Mouse (Mus musculus): ENCODE results near the gene Commd2. TPM values are rescaled to one million over a fixed set of nuclear protein-coding genes. Genes with fewer than 3 reads are reported as not detected.

Gene Commd2
- polyA plus RNA-seq, 1 experiment = 26.1 TPM

- DNase-seq = peak; percentile 23
- no peaks in the 10 kb centered on the region for H3K36me3 ChIP-seq (ENCODE audit: control insufficient read depth, insufficient read depth, low read length)
- H3K4me1 ChIP-seq (ENCODE audit: control insufficient read depth, insufficient read depth, low read length) = no peaks in the 10 kb centered on the region
- no peaks in the 10 kb centered on the region; the same call in 1 of the 2 replicates for H3K27me3 ChIP-seq (replicated peaks; ENCODE audit: control insufficient read depth, insufficient read depth, low read length)
- H3K27ac ChIP-seq (ENCODE audit: insufficient read depth, low read depth, low read length) = no peak overlapping the region
- WGBS = 90% methylated on average over 4 of the region's 4 CpGs
- TF ChIP-seq POLR2A (IDR thresholded peaks at IDR 0.05; ENCODE audit: low read depth, low read length) = no peak
- TF ChIP-seq CTCF (conservative IDR thresholded peaks at IDR 0.05; ENCODE audit: insufficient read depth, insufficient read length, low read depth, low read length) = no peak
- no peak overlapping the region for H3K4me3 ChIP-seq (ENCODE audit: insufficient read depth, low read depth, low read length)
Measured at GRCm38 (mm10) chr3:57673586-57673985, 22.1 kb upstream of the Commd2 start.

DNA sequence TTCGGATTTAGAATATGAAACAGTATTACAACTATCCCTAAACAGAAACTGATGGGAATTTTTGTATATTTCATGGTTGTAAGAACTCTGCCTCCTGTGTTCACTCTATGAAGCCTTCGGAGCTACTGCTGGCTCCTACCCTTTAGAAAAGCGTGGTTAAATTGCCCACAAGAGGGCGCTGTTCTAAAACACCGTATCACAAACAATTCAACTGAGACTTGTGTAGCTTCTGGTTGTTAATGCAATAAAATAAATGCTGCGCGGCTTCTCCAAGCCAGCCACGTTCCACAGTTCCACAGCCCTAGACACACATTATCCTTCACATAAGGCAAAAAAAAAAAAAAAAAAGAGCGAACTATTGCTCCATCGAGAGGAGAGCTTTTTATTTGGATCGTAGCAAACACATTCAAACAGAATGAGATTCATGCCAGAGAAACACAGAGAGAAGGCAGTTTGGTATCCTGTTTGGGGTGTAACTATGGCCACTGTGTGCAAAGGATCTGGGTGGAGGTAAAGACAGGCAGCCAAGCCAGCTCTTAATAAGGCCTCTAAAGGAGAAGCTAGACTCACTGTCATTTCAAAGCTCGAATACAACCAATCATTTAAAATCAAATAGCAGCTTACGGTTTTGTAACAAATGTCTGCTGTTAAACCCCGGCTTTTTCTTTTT, 15.7 kb upstream of the Commd2 start:
- Histone ChIP-seq H3K4me3 (ENCODE audit: insufficient read depth, low read depth, low read length) (no peak overlapping the region; the same call in 1 of the 2 replicates), H3K27me3 (replicated peaks; ENCODE audit: control insufficient read depth, insufficient read depth, low read length) (no peaks in the 10 kb centered on the region; the same call in 1 of the 2 replicates), H3K4me1 (ENCODE audit: control insufficient read depth, insufficient read depth, low read length) (0 out of 2 replicates have a peak, but pooled peaks cover 2% of the 10 kb centered on the region), H3K27ac (ENCODE audit: insufficient read depth, low read depth, low read length) (no peak overlapping the region), H3K36me3 (ENCODE audit: control insufficient read depth, insufficient read depth, low read length) (no peaks in the 10 kb centered on the region)
- WGBS = 19% methylated on average over 14 of the region's 14 CpGs
- DNase-seq = peak; percentile 78
- TF ChIP-seq CTCF (conservative IDR thresholded peaks at IDR 0.05; ENCODE audit: insufficient read depth, insufficient read length, low read depth, low read length) (peak; percentile 48), POLR2A (IDR thresholded peaks at IDR 0.05; ENCODE audit: low read depth, low read length) (no peak)

DNA sequence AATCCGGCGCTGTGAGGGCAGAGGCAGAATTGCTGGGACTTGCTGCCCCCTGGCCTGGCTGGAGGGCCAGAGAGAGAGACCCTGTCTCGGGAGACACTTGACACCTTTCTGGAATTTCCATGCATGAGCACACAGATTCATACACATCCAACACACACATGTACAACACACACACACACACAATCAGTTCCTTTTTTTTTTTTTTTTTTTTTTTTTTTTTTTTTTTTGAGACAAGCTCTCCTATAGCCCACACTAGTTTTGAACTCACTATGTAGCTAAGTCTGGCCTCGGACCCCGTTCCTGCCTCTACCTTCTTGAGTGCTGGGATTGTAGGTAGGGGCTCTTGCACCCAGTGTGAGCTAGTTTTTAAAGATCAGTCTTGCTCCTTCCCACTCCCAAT, 14.4 kb upstream of the Commd2 start:
- no peak for DNase-seq
- WGBS = 86% methylated on average over 5 of the region's 5 CpGs
- Histone ChIP-seq H3K4me1 (ENCODE audit: control insufficient read depth, insufficient read depth, low read length) (0 out of 2 replicates have a peak, but pooled peaks cover 2% of the 10 kb centered on the region), H3K27ac (ENCODE audit: insufficient read depth, low read depth, low read length) (no peak overlapping the region), H3K4me3 (ENCODE audit: insufficient read depth, low read depth, low read length) (no peak overlapping the region), H3K36me3 (ENCODE audit: control insufficient read depth, insufficient read depth, low read length) (no peaks in the 10 kb centered on the region), H3K27me3 (replicated peaks; ENCODE audit: control insufficient read depth, insufficient read depth, low read length) (no peaks in the 10 kb centered on the region; the same call in 1 of the 2 replicates)
- TF ChIP-seq POLR2A (IDR thresholded peaks at IDR 0.05; ENCODE audit: low read depth, low read length) = no peak
- TF ChIP-seq CTCF (conservative IDR thresholded peaks at IDR 0.05; ENCODE audit: insufficient read depth, insufficient read length, low read depth, low read length) = no peak

DNA sequence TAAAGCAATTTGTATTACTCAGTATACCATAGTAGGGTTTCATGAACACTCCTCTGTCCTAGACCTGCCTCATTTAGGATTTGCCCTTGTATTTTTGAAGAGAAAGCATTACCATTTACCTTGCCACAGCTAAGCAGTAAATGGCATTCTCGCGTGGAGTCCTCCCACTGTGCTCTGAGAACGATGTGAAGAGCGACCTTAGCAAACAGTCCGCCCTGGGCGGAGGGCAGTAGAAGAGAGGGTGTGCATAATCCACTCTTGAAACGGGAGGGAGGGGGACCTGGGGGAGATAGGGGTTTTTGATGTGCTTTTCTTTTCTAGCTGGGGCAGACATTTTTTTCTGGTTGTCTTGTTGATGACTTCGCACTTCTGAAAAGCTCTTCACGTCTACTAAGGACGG, 13.2 kb upstream of the Commd2 start:
- Histone ChIP-seq H3K27me3 (replicated peaks; ENCODE audit: control insufficient read depth, insufficient read depth, low read length) (no peaks in the 10 kb centered on the region; the same call in 1 of the 2 replicates), H3K36me3 (ENCODE audit: control insufficient read depth, insufficient read depth, low read length) (no peaks in the 10 kb centered on the region), H3K4me1 (ENCODE audit: control insufficient read depth, insufficient read depth, low read length) (0 out of 2 replicates have a peak, but pooled peaks cover 2% of the 10 kb centered on the region), H3K4me3 (ENCODE audit: insufficient read depth, low read depth, low read length) (no peak overlapping the region), H3K27ac (ENCODE audit: insufficient read depth, low read depth, low read length) (no peak overlapping the region)
- no peak for DNase-seq
- WGBS = 67% methylated on average over 10 of the region's 10 CpGs
- TF ChIP-seq CTCF (conservative IDR thresholded peaks at IDR 0.05; ENCODE audit: insufficient read depth, insufficient read length, low read depth, low read length) = no peak
- no peak for TF ChIP-seq POLR2A (IDR thresholded peaks at IDR 0.05; ENCODE audit: low read depth, low read length)

DNA sequence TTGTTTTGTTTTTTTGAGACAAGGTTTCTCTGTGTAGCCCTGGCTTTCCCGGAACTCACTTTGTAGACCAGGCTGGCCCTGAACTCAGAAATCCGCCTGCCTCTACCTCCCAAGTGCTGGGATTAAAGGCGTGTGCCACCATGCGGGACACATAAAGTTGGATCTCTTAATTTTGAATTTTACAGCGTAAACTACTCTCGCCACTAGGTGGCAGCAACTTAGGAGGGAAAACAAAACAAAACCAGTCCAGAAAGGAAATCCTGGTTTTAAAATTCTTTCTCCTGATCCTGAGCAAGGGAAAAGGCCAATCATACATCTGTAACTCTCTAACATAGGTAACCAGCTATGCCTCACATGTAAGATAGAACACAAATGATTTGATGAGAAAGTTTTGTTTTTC, 12.2 kb upstream of the Commd2 start:
- peak; percentile 60 for DNase-seq
- Histone ChIP-seq H3K4me1 (ENCODE audit: control insufficient read depth, insufficient read depth, low read length) (0 out of 2 replicates have a peak, but pooled peaks cover 2% of the 10 kb centered on the region), H3K4me3 (ENCODE audit: insufficient read depth, low read depth, low read length) (no peak overlapping the region), H3K27me3 (replicated peaks; ENCODE audit: control insufficient read depth, insufficient read depth, low read length) (no peaks in the 10 kb centered on the region), H3K36me3 (ENCODE audit: control insufficient read depth, insufficient read depth, low read length) (no peaks in the 10 kb centered on the region), H3K27ac (ENCODE audit: insufficient read depth, low read depth, low read length) (no peak overlapping the region)
- 13% methylated on average over 6 of the region's 6 CpGs for WGBS
- 0 out of 2 replicates have a peak, but pooled peaks have one; percentile 11 for TF ChIP-seq CTCF (conservative IDR thresholded peaks at IDR 0.05; ENCODE audit: insufficient read depth, insufficient read length, low read depth, low read length)
- TF ChIP-seq POLR2A (IDR thresholded peaks at IDR 0.05; ENCODE audit: low read depth, low read length) = no peak

DNA sequence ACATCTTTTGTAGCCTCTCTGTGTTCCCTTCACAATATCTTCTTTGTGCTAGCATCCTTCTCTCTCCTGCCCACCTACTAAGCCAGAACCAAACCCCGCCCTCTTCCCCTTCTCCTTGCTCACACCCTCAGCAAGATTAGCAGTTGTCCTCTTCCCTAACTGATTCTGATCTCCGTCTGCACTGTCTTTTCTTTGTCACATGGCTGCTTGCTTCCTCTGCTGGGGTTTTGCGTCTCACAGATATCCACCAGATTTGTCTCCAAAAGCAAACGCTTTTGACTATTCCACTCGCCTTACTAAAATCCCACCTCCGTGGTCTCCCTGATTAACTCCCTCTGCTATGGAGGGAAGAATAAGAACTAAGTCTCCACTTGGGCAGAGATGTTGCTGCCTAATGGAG, 7.1 kb upstream of the Commd2 start:
- no peak for DNase-seq
- WGBS = 69% methylated on average over 6 of the region's 6 CpGs
- Histone ChIP-seq H3K4me1 (ENCODE audit: control insufficient read depth, insufficient read depth, low read length) (no peaks in the 10 kb centered on the region), H3K27ac (ENCODE audit: insufficient read depth, low read depth, low read length) (no peak overlapping the region), H3K27me3 (replicated peaks; ENCODE audit: control insufficient read depth, insufficient read depth, low read length) (no peaks in the 10 kb centered on the region), H3K4me3 (ENCODE audit: insufficient read depth, low read depth, low read length) (no peak overlapping the region), H3K36me3 (ENCODE audit: control insufficient read depth, insufficient read depth, low read length) (no peaks in the 10 kb centered on the region)
- TF ChIP-seq POLR2A (IDR thresholded peaks at IDR 0.05; ENCODE audit: low read depth, low read length) (no peak), CTCF (conservative IDR thresholded peaks at IDR 0.05; ENCODE audit: insufficient read depth, insufficient read length, low read depth, low read length) (no peak)

GRCm38 (mm10) chr3:57653646-57654045, 2.1 kb upstream of the Commd2 start:
- Histone ChIP-seq H3K27me3 (replicated peaks; ENCODE audit: control insufficient read depth, insufficient read depth, low read length) (no peaks in the 10 kb centered on the region), H3K27ac (ENCODE audit: insufficient read depth, low read depth, low read length) (no peak overlapping the region), H3K4me3 (ENCODE audit: insufficient read depth, low read depth, low read length) (no peak overlapping the region), H3K4me1 (ENCODE audit: control insufficient read depth, insufficient read depth, low read length) (no peaks in the 10 kb centered on the region), H3K36me3 (ENCODE audit: control insufficient read depth, insufficient read depth, low read length) (no peaks in the 10 kb centered on the region)
- no peak for DNase-seq
- WGBS = 84% methylated on average over 3 of the region's 3 CpGs
- TF ChIP-seq POLR2A (IDR thresholded peaks at IDR 0.05; ENCODE audit: low read depth, low read length) (no peak), CTCF (conservative IDR thresholded peaks at IDR 0.05; ENCODE audit: insufficient read depth, insufficient read length, low read depth, low read length) (no peak)

Data from kidney, adult 2 months (tissue).